Mouse (Mus musculus) testis, adult 2 months (tissue): ENCODE data around the gene Aplnr.

Source experiments
- CTCF ChIP-seq: fragments of 200-500 bp; IDR thresholded peaks from 2 replicates; pipeline ENCODE4 v1.5.1; 2012; ENCODE audit warnings: low read depth, mild to moderate bottlenecking, inconsistent platforms, low read length, moderate library complexity; ENCODE audit not compliant: control insufficient read depth, insufficient read depth, insufficient replicate concordance
- POLR2A ChIP-seq: fragments of 200-500 bp; IDR thresholded peaks from 2 replicates; pipeline ENCODE4 v1.6.1; 2012; ENCODE audit warnings: low read depth, mild to moderate bottlenecking, inconsistent platforms, low read length, moderate library complexity; ENCODE audit not compliant: control insufficient read depth

DNA sequence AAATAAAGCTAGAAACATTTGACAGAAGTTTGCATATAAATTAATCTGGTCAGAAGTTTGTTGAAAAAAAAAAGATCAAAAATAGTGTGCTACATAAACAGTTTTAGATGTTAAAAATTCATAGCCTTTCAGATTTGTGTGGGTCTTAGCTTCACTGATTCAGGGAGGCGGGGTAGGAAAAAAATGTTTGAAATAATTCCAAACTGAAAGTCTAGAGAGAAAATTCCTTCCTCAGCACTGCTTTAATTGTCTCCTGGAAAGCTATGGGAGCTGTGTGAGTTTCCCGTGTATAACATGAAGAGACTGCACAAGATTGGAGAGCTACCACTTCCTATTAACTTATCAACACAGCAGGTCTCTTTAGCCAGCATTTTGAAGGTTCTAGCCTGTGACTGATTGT, 11.5 kb downstream of the Aplnr start:
- no peak for TF ChIP-seq CTCF
- no peak for TF ChIP-seq POLR2A
